Mouse (Mus musculus): Measurements from ENCODE around the gene Inpp5b. TPM values are rescaled to one million over a fixed set of nuclear protein-coding genes. Genes with fewer than 3 reads are reported as not detected.

Inpp5b gene
- total and polyA plus RNA-seq, 2 experiments = 15.3 to 25.7 TPM

DNA sequence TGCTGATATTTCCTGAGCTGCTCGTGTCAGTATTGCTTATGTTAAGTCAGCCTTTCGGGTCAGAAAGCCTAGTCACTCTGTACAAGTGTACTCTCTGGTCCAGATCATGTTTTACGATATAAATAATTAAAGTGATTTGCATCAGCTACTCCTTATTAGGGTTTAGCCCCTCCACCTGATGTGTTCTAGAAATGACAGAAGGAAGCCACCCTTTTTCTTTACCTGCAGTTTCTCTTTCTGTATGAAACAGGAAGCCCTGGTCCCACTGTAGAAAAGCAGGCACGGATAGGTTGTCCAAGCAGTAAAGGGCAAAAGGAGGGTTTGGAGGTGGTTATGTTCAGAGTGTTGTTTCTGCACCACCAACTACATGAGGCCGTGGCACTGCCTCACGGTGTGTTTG lies 61.8 kb downstream of the Inpp5b start:
- 52% methylated on average over 6 of the region's 6 CpGs for WGBS
- Histone ChIP-seq H3K36me3 (ENCODE audit: control insufficient read depth, insufficient read depth, low read length) (peaks cover 22% of the 10 kb centered on the region; the same call in 1 of the 2 replicates), H3K79me2 (ENCODE audit: control insufficient read depth, insufficient read depth, low read length) (peaks cover 21% of the 10 kb centered on the region; the same call in 1 of the 2 replicates), H3K4me3 (ENCODE audit: insufficient read depth, low read depth, low read length) (no peak overlapping the region), H3K27ac (replicated peaks; ENCODE audit: insufficient read depth, low read depth, low read length) (no peak overlapping the region), H3K4me1 (ENCODE audit: control insufficient read depth, insufficient read depth, low read length) (peaks cover 19% of the 10 kb centered on the region), H3K27me3 (ENCODE audit: control insufficient read depth, insufficient read depth, low read length) (no peaks in the 10 kb centered on the region), H3K9ac (ENCODE audit: low read depth, low read length) (no peak overlapping the region)
- DNase-seq (ENCODE audit: extremely low read depth, low read depth, low spot score) = no peak
- TF ChIP-seq POLR2A (IDR thresholded peaks at IDR 0.05; ENCODE audit: extremely low read depth, insufficient read depth, low read length) (no peak), CTCF (IDR thresholded peaks at IDR 0.05; ENCODE audit: low read depth, low read length) (no peak)

DNA sequence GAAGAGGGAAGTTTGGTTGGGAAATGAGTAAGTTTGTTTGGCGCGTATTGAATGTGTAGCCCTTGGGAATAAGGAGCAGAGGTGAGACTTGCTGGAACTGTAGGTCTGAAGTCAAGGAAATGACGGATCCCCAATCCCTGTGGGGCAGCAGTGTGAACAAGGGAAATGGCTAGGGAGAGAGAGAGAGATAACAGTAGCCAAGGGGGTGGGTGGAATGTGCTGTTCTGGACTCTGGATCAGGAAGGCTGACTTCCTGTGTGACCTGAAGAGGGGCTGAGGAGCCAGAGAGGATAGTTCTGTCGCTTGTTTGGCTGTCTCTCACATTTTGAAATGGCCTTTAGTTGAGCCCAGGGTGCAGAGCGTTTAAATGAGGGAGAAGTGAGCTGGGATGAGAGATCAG lies 66.9 kb downstream of the Inpp5b start:
- peak overlapping the region; percentile 87 for H3K27ac ChIP-seq (replicated peaks; ENCODE audit: insufficient read depth, low read depth, low read length)
- H3K27me3 ChIP-seq (ENCODE audit: control insufficient read depth, insufficient read depth, low read length) = no peaks in the 10 kb centered on the region
- peak; percentile 39 for DNase-seq (ENCODE audit: extremely low read depth, low read depth, low spot score)
- H3K36me3 ChIP-seq (ENCODE audit: control insufficient read depth, insufficient read depth, low read length) = peaks cover 15% of the 10 kb centered on the region; the same call in 1 of the 2 replicates
- no peak overlapping the region for H3K9ac ChIP-seq (ENCODE audit: low read depth, low read length)
- 48% methylated on average over 5 of the region's 5 CpGs for WGBS
- no peak for TF ChIP-seq CTCF (IDR thresholded peaks at IDR 0.05; ENCODE audit: low read depth, low read length)
- TF ChIP-seq POLR2A (IDR thresholded peaks at IDR 0.05; ENCODE audit: extremely low read depth, insufficient read depth, low read length) = no peak
- peaks cover 31% of the 10 kb centered on the region for H3K4me1 ChIP-seq (ENCODE audit: control insufficient read depth, insufficient read depth, low read length)
- H3K79me2 ChIP-seq (ENCODE audit: control insufficient read depth, insufficient read depth, low read length) = peaks cover 30% of the 10 kb centered on the region
- no peak overlapping the region for H3K4me3 ChIP-seq (ENCODE audit: insufficient read depth, low read depth, low read length)

DNA sequence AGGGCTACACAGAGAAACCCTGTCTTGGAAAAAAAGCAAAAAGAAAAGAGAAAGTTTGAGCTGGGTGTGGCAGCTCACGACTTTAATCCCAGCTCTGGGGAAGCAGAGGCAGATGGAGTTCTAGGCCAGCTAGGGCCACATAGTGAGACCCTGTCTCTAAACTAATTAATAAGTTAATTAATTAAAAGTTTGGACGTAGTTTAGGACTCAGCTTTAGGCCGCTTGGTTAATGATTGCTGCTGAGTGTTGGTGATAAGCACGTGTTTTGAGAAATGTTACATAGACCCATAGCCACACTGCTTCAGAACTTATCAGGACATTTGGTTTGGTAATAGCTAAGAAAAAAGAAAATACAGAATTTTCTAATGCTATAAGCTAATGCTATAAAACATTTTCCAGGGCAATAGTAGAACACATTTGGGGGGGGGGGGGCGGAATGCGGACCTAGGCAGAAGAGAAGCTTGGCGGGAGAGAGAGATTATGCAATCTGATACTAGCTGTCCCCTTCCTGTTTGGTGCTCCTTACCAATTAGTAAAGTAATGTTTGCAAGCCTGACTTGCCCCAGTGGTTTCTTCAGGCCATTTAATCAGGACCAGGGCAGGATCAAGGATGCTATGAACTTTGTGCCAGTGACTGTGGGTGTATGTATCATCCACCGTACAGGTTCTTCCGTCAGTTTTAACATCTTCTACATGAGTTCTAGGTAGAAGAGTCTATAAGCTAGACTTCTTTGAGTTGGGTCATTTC lies 67.7 kb downstream of the Inpp5b start:
- Histone ChIP-seq H3K4me1 (ENCODE audit: control insufficient read depth, insufficient read depth, low read length) (peaks cover 29% of the 10 kb centered on the region), H3K9ac (ENCODE audit: low read depth, low read length) (no peak overlapping the region), H3K4me3 (ENCODE audit: insufficient read depth, low read depth, low read length) (no peak overlapping the region), H3K36me3 (ENCODE audit: control insufficient read depth, insufficient read depth, low read length) (peaks cover 15% of the 10 kb centered on the region; the same call in 1 of the 2 replicates), H3K79me2 (ENCODE audit: control insufficient read depth, insufficient read depth, low read length) (peaks cover 30% of the 10 kb centered on the region), H3K27me3 (ENCODE audit: control insufficient read depth, insufficient read depth, low read length) (no peaks in the 10 kb centered on the region), H3K27ac (replicated peaks; ENCODE audit: insufficient read depth, low read depth, low read length) (peak overlapping the region; percentile 87)
- WGBS = 8% methylated on average over 9 of the region's 9 CpGs
- peak; percentile 83 for DNase-seq (ENCODE audit: extremely low read depth, low read depth, low spot score)
- TF ChIP-seq CTCF (IDR thresholded peaks at IDR 0.05; ENCODE audit: low read depth, low read length) = no peak
- no peak for TF ChIP-seq POLR2A (IDR thresholded peaks at IDR 0.05; ENCODE audit: extremely low read depth, insufficient read depth, low read length)

DNA sequence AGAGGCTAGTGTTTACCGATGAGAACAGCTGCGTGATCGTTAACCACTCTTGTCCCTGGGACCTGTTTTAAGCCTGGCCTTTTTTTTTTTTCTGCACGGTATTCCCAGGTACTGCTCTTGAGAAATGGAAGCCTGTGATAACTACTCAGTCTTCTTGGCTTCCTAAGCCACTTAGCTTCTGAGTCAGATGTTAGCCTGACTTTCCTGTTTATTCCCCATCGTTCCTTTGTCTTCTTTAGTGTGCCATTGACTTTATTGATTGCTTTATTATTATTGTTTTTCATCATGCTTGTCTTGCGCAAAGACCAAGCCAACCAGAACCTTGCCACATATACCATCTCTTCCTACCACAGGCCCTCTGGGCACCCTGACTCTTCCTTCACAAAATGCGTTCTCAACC lies 68.4 kb downstream of the Inpp5b start:
- H3K79me2 ChIP-seq (ENCODE audit: control insufficient read depth, insufficient read depth, low read length) = peaks cover 29% of the 10 kb centered on the region
- H3K4me1 ChIP-seq (ENCODE audit: control insufficient read depth, insufficient read depth, low read length) = peaks cover 29% of the 10 kb centered on the region
- TF ChIP-seq POLR2A (IDR thresholded peaks at IDR 0.05; ENCODE audit: extremely low read depth, insufficient read depth, low read length) (no peak), CTCF (IDR thresholded peaks at IDR 0.05; ENCODE audit: low read depth, low read length) (no peak)
- WGBS = 16% methylated on average over 7 of the region's 7 CpGs
- peak; percentile 88 for DNase-seq (ENCODE audit: extremely low read depth, low read depth, low spot score)
- H3K27ac ChIP-seq (replicated peaks; ENCODE audit: insufficient read depth, low read depth, low read length) = peak overlapping the region; percentile 87
- peaks cover 10% of the 10 kb centered on the region; the same call in 1 of the 2 replicates for H3K36me3 ChIP-seq (ENCODE audit: control insufficient read depth, insufficient read depth, low read length)
- H3K27me3 ChIP-seq (ENCODE audit: control insufficient read depth, insufficient read depth, low read length) = no peaks in the 10 kb centered on the region
- H3K4me3 ChIP-seq (ENCODE audit: insufficient read depth, low read depth, low read length) = no peak overlapping the region
- no peak overlapping the region for H3K9ac ChIP-seq (ENCODE audit: low read depth, low read length)

DNA sequence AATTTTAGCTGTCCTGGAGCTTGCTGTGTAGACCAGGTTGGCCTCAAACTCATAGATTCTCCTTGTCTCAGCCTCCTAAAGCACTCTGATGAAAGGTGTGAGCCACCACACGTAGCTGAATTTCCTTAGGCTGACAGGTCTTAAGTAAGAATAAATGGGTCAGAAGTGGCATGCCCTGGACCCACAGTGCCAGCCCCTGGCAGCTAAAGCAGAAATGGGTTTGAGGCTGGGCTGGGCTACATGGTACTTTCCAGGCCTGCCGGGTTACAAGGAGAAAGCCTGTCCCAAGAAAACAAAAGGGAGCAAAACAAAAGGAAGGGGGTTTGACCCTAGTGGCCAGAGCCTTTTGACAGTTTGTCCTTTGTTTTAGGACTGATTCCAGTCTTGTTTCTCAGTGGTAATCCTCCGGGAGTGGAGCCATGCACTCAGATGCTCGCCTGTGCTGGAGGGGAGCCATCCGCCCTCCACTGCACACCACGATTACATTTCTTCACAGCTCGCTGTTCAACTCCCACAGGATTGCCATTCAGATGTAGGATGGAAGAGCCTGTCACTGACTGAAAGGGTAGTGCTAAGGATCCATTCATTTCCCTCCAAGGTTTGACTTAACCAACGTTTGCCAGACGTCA lies 69.8 kb downstream of the Inpp5b start:
- H3K79me2 ChIP-seq (ENCODE audit: control insufficient read depth, insufficient read depth, low read length) = peaks cover 34% of the 10 kb centered on the region
- no peaks in the 10 kb centered on the region for H3K27me3 ChIP-seq (ENCODE audit: control insufficient read depth, insufficient read depth, low read length)
- H3K4me1 ChIP-seq (ENCODE audit: control insufficient read depth, insufficient read depth, low read length) = peaks cover 27% of the 10 kb centered on the region
- no peak for DNase-seq (ENCODE audit: extremely low read depth, low read depth, low spot score)
- no peaks in the 10 kb centered on the region for H3K36me3 ChIP-seq (ENCODE audit: control insufficient read depth, insufficient read depth, low read length)
- no peak overlapping the region for H3K27ac ChIP-seq (replicated peaks; ENCODE audit: insufficient read depth, low read depth, low read length)
- TF ChIP-seq POLR2A (IDR thresholded peaks at IDR 0.05; ENCODE audit: extremely low read depth, insufficient read depth, low read length) (no peak), CTCF (IDR thresholded peaks at IDR 0.05; ENCODE audit: low read depth, low read length) (no peak)
- no peak overlapping the region for H3K4me3 ChIP-seq (ENCODE audit: insufficient read depth, low read depth, low read length)
- H3K9ac ChIP-seq (ENCODE audit: low read depth, low read length) = no peak overlapping the region
- 78% methylated on average over 9 of the region's 9 CpGs for WGBS
